Mouse (Mus musculus) cerebellum, adult 9-10 months (tissue): ENCODE data around the gene Pdlim4.
A peak's percentile ranks its signal among the peaks of the same experiment; 100 is the strongest.

Experiments
- DNase-seq: peaks from one replicate; pipeline ENCODE4 v3.0.0; 2022

Gene Pdlim4

GRCm38 (mm10) chr11:54068520-54069371, at the start of gene Pdlim4:
Pdlim4 (minus strand) TSS chr11:54069014.
- DNase-seq: no peak

GRCm38 (mm10) chr11:54117096-54117495, 48.3 kb upstream of the Pdlim4 start:
- DNase-seq: no peak

GRCm38 (mm10) chr11:54116406-54116805, 47.6 kb upstream of the Pdlim4 start:
- DNase-seq: no peak

- no peak for DNase-seq
These were observed 47.1 kb upstream of the Pdlim4 start for GRCm38 (mm10) chr11:54115911-54116310.

- DNase-seq: no peak
These were observed 46.5 kb upstream of the Pdlim4 start for GRCm38 (mm10) chr11:54115301-54115700.

GRCm38 (mm10) chr11:54114746-54115145, 45.9 kb upstream of the Pdlim4 start:
- DNase-seq: no peak

- DNase-seq: no peak
These were observed 44.5 kb upstream of the Pdlim4 start for GRCm38 (mm10) chr11:54113352-54113751.

GRCm38 (mm10) chr11:54112920-54113319, 44.1 kb upstream of the Pdlim4 start:
- DNase-seq: no peak

- DNase-seq: peak; percentile 89
These were observed 43.3 kb upstream of the Pdlim4 start for GRCm38 (mm10) chr11:54111976-54112741.

- no peak for DNase-seq
These were observed 42.5 kb upstream of the Pdlim4 start for GRCm38 (mm10) chr11:54111291-54111690.

GRCm38 (mm10) chr11:54108894-54109293, 40.1 kb upstream of the Pdlim4 start:
- no peak for DNase-seq

GRCm38 (mm10) chr11:54108131-54108530, 39.3 kb upstream of the Pdlim4 start:
- no peak for DNase-seq

- DNase-seq: peak; percentile 66
These were observed 38.4 kb upstream of the Pdlim4 start for GRCm38 (mm10) chr11:54107239-54107638.

- no peak for DNase-seq
These were observed 37.9 kb upstream of the Pdlim4 start for GRCm38 (mm10) chr11:54106676-54107075.

GRCm38 (mm10) chr11:54105011-54105410, 36.2 kb upstream of the Pdlim4 start:
- DNase-seq: no peak

- DNase-seq: no peak
These were observed 34.1 kb upstream of the Pdlim4 start for GRCm38 (mm10) chr11:54102706-54103449.

- no peak for DNase-seq
These were observed 32.9 kb upstream of the Pdlim4 start for GRCm38 (mm10) chr11:54101701-54102100.

GRCm38 (mm10) chr11:54100692-54101591, 32.1 kb upstream of the Pdlim4 start:
- DNase-seq: no peak

GRCm38 (mm10) chr11:54100045-54100691, 31.4 kb upstream of the Pdlim4 start, which contains the start of gene P4ha2:
P4ha2 (plus strand) TSS chr11:54100095.
- DNase-seq: no peak

- DNase-seq: peak; percentile 70
These were observed 24.2 kb upstream of the Pdlim4 start for GRCm38 (mm10) chr11:54093000-54093399.

- DNase-seq: no peak
These were observed 23.4 kb upstream of the Pdlim4 start for GRCm38 (mm10) chr11:54092188-54092587.

- DNase-seq: no peak
These were observed 22.9 kb upstream of the Pdlim4 start for GRCm38 (mm10) chr11:54091726-54092125.
